Comparison of ENCODE assay signal across 12 mouse cellular contexts in the genomic region with DNA sequence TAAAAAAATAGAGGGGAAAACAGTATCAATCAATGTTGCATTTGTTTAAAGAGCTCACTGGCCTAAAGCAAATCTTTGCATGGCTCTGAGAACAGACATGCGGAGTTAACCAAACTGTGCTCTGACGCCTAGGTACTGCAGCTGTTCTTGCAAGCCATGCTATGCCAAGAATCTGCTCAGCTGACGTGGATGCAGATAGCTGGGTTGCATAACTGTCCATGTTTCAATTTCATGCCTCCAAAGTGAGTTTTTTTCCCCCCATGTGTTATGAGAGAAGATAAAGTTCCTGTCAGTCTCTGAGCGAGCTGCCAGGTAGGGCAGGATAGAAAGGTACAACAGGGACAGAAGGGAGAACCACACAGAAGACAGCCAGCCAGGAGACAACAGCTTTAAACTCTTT. TPM values are rescaled to one million over a fixed set of nuclear protein-coding genes. Genes with fewer than 3 reads are reported as not detected.
DNase-seq lines count a peak whose midpoint lies in the region; ATAC-seq lines count a peak whose summit lies in the region.
"Had no signal": no experiment of that assay in that cellular context is flagged by ENCODE, and none has a peak within 500 bp of the region (broad histone marks: within the 10 kb centered on the region; RNA-seq: fewer than 3 reads in every experiment).

No protein-coding gene starts in this region.

- no peaks in the 10 kb centered on the region for H3K36me3 ChIP-seq in forebrain, embryonic 14.5 days (ENCODE audit: control insufficient read depth, insufficient read depth, low read length)
- H3K36me3 ChIP-seq: hindbrain, embryonic 13.5 days had no signal

- ATAC-seq in granulocyte monocyte progenitor cell, adult 5-6 weeks (replicated peaks; ENCODE audit: poor library complexity, severe bottlenecking) = peak; percentile 51
- no peak for ATAC-seq in forebrain, embryonic 14.5 days
- ATAC-seq: Patski had no signal

- no peak overlapping the region for H3K4me3 ChIP-seq in forebrain, embryonic 14.5 days (ENCODE audit: low read depth, low read length)
- H3K4me3 ChIP-seq: hindbrain, embryonic 13.5 days had no signal

- no peaks in the 10 kb centered on the region for H3K9me3 ChIP-seq in forebrain, embryonic 14.5 days (replicated peaks; ENCODE audit: control insufficient read depth, low read length)
- H3K9me3 ChIP-seq: hindbrain, embryonic 13.5 days had no signal

- no peak overlapping the region for H3K4me2 ChIP-seq in forebrain, embryonic 14.5 days (ENCODE audit: low read length)
- H3K4me2 ChIP-seq: hindbrain, embryonic 13.5 days; midbrain, embryonic 11.5 days had no signal

- no peak overlapping the region for H3K27ac ChIP-seq in forebrain, embryonic 14.5 days (ENCODE audit: low read depth, low read length)
- H3K27ac ChIP-seq: hindbrain, embryonic 13.5 days had no signal

- 61% methylated on average over 4 of the region's 4 CpGs for WGBS in forebrain, embryonic 14.5 days

- H3K27me3 ChIP-seq in forebrain, embryonic 14.5 days (replicated peaks; ENCODE audit: control insufficient read depth, insufficient read depth, low read length) = no peaks in the 10 kb centered on the region
- H3K27me3 ChIP-seq: hindbrain, embryonic 13.5 days; Patski had no signal

- DNase-seq in left cerebral cortex, adult 18-20 months (ENCODE audit: low spot score in 2 of 2) = peak; percentile 38 to 47
- DNase-seq in left cerebral cortex, postnatal 4 days = no peak
- peak; percentile 39 to 53 for DNase-seq in heart, postnatal 14 days
- peak; percentile 50 for DNase-seq in lung, postnatal 25 days (ENCODE audit: low spot score)
- no peak for DNase-seq in forebrain, embryonic 14.5 days (ENCODE audit: low spot score)
- no peak for DNase-seq in c-Kit-positive CD71-positive TER-119-positive erythroid progenitor cells, embryonic 14.5 days (ENCODE audit: low spot score)
- no peak for DNase-seq in urinary bladder, postnatal 25 days (ENCODE audit: low spot score)
- DNase-seq: embryo, embryonic 11 days had no signal

- intact Hi-C loops in left cerebral cortex, postnatal 4 days (cut with DNase I) = no loop called here
- intact Hi-C loops in heart, postnatal 14 days (cut with DNase I) = loop anchor here (5.0 kb wide), 1 partner anchor 73 kb away; a partner anchor contains a TSS

- no peaks in the 10 kb centered on the region for H3K4me1 ChIP-seq in forebrain, embryonic 14.5 days (ENCODE audit: control insufficient read depth, insufficient read depth, low read length)

- H3K9ac ChIP-seq in forebrain, embryonic 14.5 days (ENCODE audit: low read length) = no peak overlapping the region
- H3K9ac ChIP-seq: hindbrain, embryonic 13.5 days had no signal

RNA-seq across cellular contexts. Expression of a gene that starts 44.2 kb away (rescaled TPM):
- total RNA-seq in left cerebral cortex, adult 18-20 months (2021) = under 1 TPM; 0.33 to 0.59 TPM
- 1 to 10 TPM in 1 of 2 experiments, under 1 TPM in 1; 0.44 to 1.1 TPM for total RNA-seq in left cerebral cortex, postnatal 4 days (2021)
- total RNA-seq in granulocyte monocyte progenitor cell, adult 5-6 weeks (2014; fragmentation: Nextera tagmentation) = not detected in 2 replicates
- 0.13 TPM in 1 of 2 replicates, not detected in the other for total RNA-seq in granulocyte monocyte progenitor cell, adult 5-6 weeks (2017)
- total RNA-seq in heart, postnatal 14 days (2021) = 1 to 10 TPM; 1.9 to 2.6 TPM
- polyA plus RNA-seq in forebrain, embryonic 14.5 days (2014; fragmentation: Nextera tagmentation; extraction: Ambion mirVana) = 0.35 and 0.41 TPM in 2 replicates
- polyA plus RNA-seq: midbrain, embryonic 11.5 days had no signal

Comparison
In these comparisons a context has a peak if more than half of its experiments do, and no peak if none do; other contexts are left out.
1. DNase-seq: peak in left cerebral cortex, adult 18-20 months (2 of 2), heart, postnatal 14 days (2 of 2) and lung, postnatal 25 days (single experiment); none in left cerebral cortex, postnatal 4 days (single experiment), forebrain, embryonic 14.5 days (single experiment), c-Kit-positive CD71-positive TER-119-positive erythroid progenitor cells, embryonic 14.5 days (single experiment) and urinary bladder, postnatal 25 days (single experiment).